Mouse (Mus musculus) small intestine, adult 2 months (tissue): ENCODE data around the gene Tcf12.

ENCODE experiments used
- CTCF ChIP-seq: fragments of 200-500 bp; IDR thresholded peaks from 2 replicates; pipeline ENCODE4 v1.5.1; 2012; ENCODE audit warnings: low read depth, mild to moderate bottlenecking, control low read depth, inconsistent platforms, low read length, moderate library complexity, mixed read lengths; ENCODE audit not compliant: insufficient replicate concordance, insufficient read length; ENCODE audit errors: extremely low read depth
- POLR2A ChIP-seq: fragments of 200-500 bp; IDR thresholded peaks from 2 replicates; pipeline ENCODE4 v1.6.1; 2012; ENCODE audit warnings: low read depth, mild to moderate bottlenecking, control low read depth, inconsistent platforms, low read length, moderate library complexity

DNA sequence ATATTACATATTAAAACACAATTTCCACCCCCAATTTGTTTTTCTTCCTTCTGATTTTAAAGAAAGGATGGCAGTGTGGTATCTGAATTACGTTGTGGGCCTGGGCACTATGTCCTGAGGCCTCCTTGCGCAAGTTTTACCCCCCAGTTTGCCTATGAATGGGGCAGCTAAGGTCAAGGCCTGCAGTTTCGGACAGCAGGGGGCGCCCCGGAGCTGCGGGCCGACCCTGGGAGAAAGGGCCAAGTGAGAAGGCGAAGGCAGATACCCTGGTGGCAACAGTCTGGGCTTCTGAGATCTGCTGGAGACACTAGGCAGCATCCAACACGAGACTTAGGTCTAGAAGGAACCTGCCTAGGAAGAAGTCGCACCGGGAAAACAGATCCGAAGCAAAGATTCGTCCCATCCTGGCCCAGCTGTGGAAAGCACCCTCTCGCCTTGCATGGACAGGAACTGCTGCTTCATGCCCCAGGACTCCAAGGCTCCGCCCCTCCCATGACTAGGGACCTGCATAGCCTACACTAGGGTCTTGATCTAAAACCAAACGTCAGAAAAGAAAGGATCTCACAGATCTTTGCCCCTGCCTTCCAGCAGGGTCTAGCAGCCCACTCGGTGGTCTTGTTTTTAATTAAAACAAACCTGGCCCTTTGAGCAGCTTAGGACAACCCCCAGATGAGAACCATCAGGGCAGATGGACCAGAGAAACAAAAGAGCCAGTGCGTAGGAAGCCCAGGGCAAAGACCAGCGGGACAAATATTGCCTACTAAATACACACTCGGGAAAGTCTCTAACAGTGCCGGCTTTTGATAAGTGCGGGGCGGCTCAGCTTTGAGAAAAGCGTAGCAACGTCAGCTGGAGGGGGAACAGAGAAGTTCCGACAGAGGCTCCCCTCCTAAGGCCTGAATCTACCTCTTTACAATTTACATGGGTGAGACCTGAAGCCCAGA is 279.6 kb downstream of the Tcf12 start:
- TF ChIP-seq POLR2A (no peak), CTCF (peak; percentile 89)
